Mouse (Mus musculus): ENCODE measurements around the gene Peak1. TPM values are rescaled to one million over a fixed set of nuclear protein-coding genes. Genes with fewer than 3 reads are reported as not detected.

The Peak1 gene
- total and polyA plus RNA-seq, 3 experiments = 10.4 to 37.8 (median 37.5) TPM

- Histone ChIP-seq H3K36me3 (ENCODE audit: control insufficient read depth, insufficient read depth, low read length) (peaks cover 12% of the 10 kb centered on the region), H3K27me3 (ENCODE audit: control insufficient read depth, insufficient read depth, low read length) (no peaks in the 10 kb centered on the region), H3K4me3 (peak overlapping the region; percentile 43), H3K79me2 (replicated peaks; ENCODE audit: control insufficient read depth, insufficient read depth, low read length) (peaks cover 7% of the 10 kb centered on the region), H3K9ac (ENCODE audit: low read depth, low read length) (peak overlapping the region; percentile 56), H3K27ac (peak overlapping the region; percentile 86), H3K4me1 (ENCODE audit: control insufficient read depth, insufficient read depth, low read length) (peaks cover 8% of the 10 kb centered on the region)
- 9% methylated on average over 16 of the region's 16 CpGs for WGBS
- intact Hi-C loops (cut with DNase I) = loop anchor here (5.0 kb wide), 3 partner anchors 48 to 183 kb away; partner anchors contain the start of genes Hmg20a and Peak1
- TF ChIP-seq CTCF (IDR thresholded peaks at IDR 0.05) (no peak), EP300 (IDR thresholded peaks at IDR 0.05; ENCODE audit: insufficient read depth, low read depth, low read length) (0 out of 2 replicates have a peak, but pooled peaks have one; percentile 31)
- DNase-seq = peak; percentile 54 to 67
These were observed 93.1 kb downstream of the Peak1 start for GRCm38 (mm10) chr9:56324576-56325355.

GRCm38 (mm10) chr9:56321291-56321690 is 96.6 kb downstream of the Peak1 start:
- WGBS = 80% methylated on average over 2 of the region's 2 CpGs
- intact Hi-C loops (cut with DNase I) = loop anchor here (5.0 kb wide), 1 partner anchor 186 kb away; no protein-coding TSS in a partner anchor
- H3K27me3 ChIP-seq (ENCODE audit: control insufficient read depth, insufficient read depth, low read length) = no peaks in the 10 kb centered on the region
- H3K79me2 ChIP-seq (replicated peaks; ENCODE audit: control insufficient read depth, insufficient read depth, low read length) = no peaks in the 10 kb centered on the region
- no peak overlapping the region for H3K27ac ChIP-seq
- peaks cover 3% of the 10 kb centered on the region for H3K4me1 ChIP-seq (ENCODE audit: control insufficient read depth, insufficient read depth, low read length)
- peaks cover 17% of the 10 kb centered on the region for H3K36me3 ChIP-seq (ENCODE audit: control insufficient read depth, insufficient read depth, low read length)
- TF ChIP-seq EP300 (IDR thresholded peaks at IDR 0.05; ENCODE audit: insufficient read depth, low read depth, low read length) = no peak
- no peak for TF ChIP-seq POLR2A (IDR thresholded peaks at IDR 0.05; ENCODE audit: insufficient read depth, low read depth, low read length)
- TF ChIP-seq CTCF (IDR thresholded peaks at IDR 0.05) = no peak
- H3K9ac ChIP-seq (ENCODE audit: low read depth, low read length) = no peak overlapping the region
- H3K4me3 ChIP-seq = no peak overlapping the region
- DNase-seq = no peak

- WGBS = 93% methylated on average over 3 of the region's 3 CpGs
- intact Hi-C loops (cut with DNase I) = no loop called here
- Histone ChIP-seq H3K27me3 (ENCODE audit: control insufficient read depth, insufficient read depth, low read length) (no peaks in the 10 kb centered on the region), H3K79me2 (replicated peaks; ENCODE audit: control insufficient read depth, insufficient read depth, low read length) (no peaks in the 10 kb centered on the region), H3K4me1 (ENCODE audit: control insufficient read depth, insufficient read depth, low read length) (no peaks in the 10 kb centered on the region), H3K9ac (ENCODE audit: low read depth, low read length) (no peak overlapping the region), H3K4me3 (no peak overlapping the region), H3K36me3 (ENCODE audit: control insufficient read depth, insufficient read depth, low read length) (peaks cover 5% of the 10 kb centered on the region), H3K27ac (no peak overlapping the region)
- DNase-seq = no peak
- TF ChIP-seq CTCF (IDR thresholded peaks at IDR 0.05) = no peak
These were observed 103.5 kb downstream of the Peak1 start for GRCm38 (mm10) chr9:56314326-56314725.

- no peak for TF ChIP-seq EP300 (IDR thresholded peaks at IDR 0.05; ENCODE audit: insufficient read depth, low read depth, low read length)
- no peak for TF ChIP-seq CTCF (IDR thresholded peaks at IDR 0.05)
- TF ChIP-seq POLR2A (IDR thresholded peaks at IDR 0.05; ENCODE audit: insufficient read depth, low read depth, low read length) = no peak
- Histone ChIP-seq H3K79me2 (replicated peaks; ENCODE audit: control insufficient read depth, insufficient read depth, low read length) (no peaks in the 10 kb centered on the region), H3K27me3 (ENCODE audit: control insufficient read depth, insufficient read depth, low read length) (no peaks in the 10 kb centered on the region), H3K27ac (no peak overlapping the region), H3K4me3 (no peak overlapping the region), H3K36me3 (ENCODE audit: control insufficient read depth, insufficient read depth, low read length) (peaks cover 4% of the 10 kb centered on the region; the same call in 1 of the 2 replicates), H3K4me1 (ENCODE audit: control insufficient read depth, insufficient read depth, low read length) (peaks cover 2% of the 10 kb centered on the region), H3K9ac (ENCODE audit: low read depth, low read length) (no peak overlapping the region)
- 42% methylated on average over 2 of the region's 2 CpGs for WGBS
- no peak for DNase-seq
- intact Hi-C loops (cut with DNase I) = no loop called here
These were observed 108.8 kb downstream of the Peak1 start for GRCm38 (mm10) chr9:56309079-56309478.

GRCm38 (mm10) chr9:56304526-56304925 is 113.3 kb downstream of the Peak1 start:
- WGBS = 68% methylated on average over 2 of the region's 2 CpGs
- Histone ChIP-seq H3K4me1 (ENCODE audit: control insufficient read depth, insufficient read depth, low read length) (peaks cover 2% of the 10 kb centered on the region), H3K27me3 (ENCODE audit: control insufficient read depth, insufficient read depth, low read length) (no peaks in the 10 kb centered on the region), H3K9ac (ENCODE audit: low read depth, low read length) (no peak overlapping the region), H3K4me3 (no peak overlapping the region), H3K27ac (0 out of 2 replicates have a peak overlapping the region, but pooled peaks have one; percentile 4), H3K79me2 (replicated peaks; ENCODE audit: control insufficient read depth, insufficient read depth, low read length) (0 out of 2 replicates have a peak, but pooled peaks cover 4% of the 10 kb centered on the region), H3K36me3 (ENCODE audit: control insufficient read depth, insufficient read depth, low read length) (peaks cover 10% of the 10 kb centered on the region)
- TF ChIP-seq EP300 (IDR thresholded peaks at IDR 0.05; ENCODE audit: insufficient read depth, low read depth, low read length) (no peak), POLR2A (IDR thresholded peaks at IDR 0.05; ENCODE audit: insufficient read depth, low read depth, low read length) (no peak), CTCF (IDR thresholded peaks at IDR 0.05) (no peak)
- DNase-seq = no peak
- intact Hi-C loops (cut with DNase I) = no loop called here

GRCm38 (mm10) chr9:56302921-56303465 is 114.9 kb downstream of the Peak1 start:
- intact Hi-C loops (cut with DNase I) = no loop called here
- Histone ChIP-seq H3K4me1 (ENCODE audit: control insufficient read depth, insufficient read depth, low read length) (peaks cover 6% of the 10 kb centered on the region), H3K27me3 (ENCODE audit: control insufficient read depth, insufficient read depth, low read length) (no peaks in the 10 kb centered on the region), H3K79me2 (replicated peaks; ENCODE audit: control insufficient read depth, insufficient read depth, low read length) (peaks cover 4% of the 10 kb centered on the region; the same call in 1 of the 2 replicates), H3K36me3 (ENCODE audit: control insufficient read depth, insufficient read depth, low read length) (peaks cover 10% of the 10 kb centered on the region), H3K27ac (no peak overlapping the region), H3K9ac (ENCODE audit: low read depth, low read length) (no peak overlapping the region), H3K4me3 (no peak overlapping the region)
- no peak for DNase-seq
- WGBS = 46% methylated on average over 3 of the region's 3 CpGs
- no peak for TF ChIP-seq POLR2A (IDR thresholded peaks at IDR 0.05; ENCODE audit: insufficient read depth, low read depth, low read length)
